Mouse (Mus musculus): ENCODE measurements around the gene Ms4a10.

The Ms4a10 gene

GRCm38 (mm10) chr19:10916506-10916905 lies 58.0 kb downstream of the Ms4a10 start:
- DNase-seq = no peak

GRCm38 (mm10) chr19:10914870-10915269 lies 59.6 kb downstream of the Ms4a10 start:
- no peak for DNase-seq

GRCm38 (mm10) chr19:10914291-10914690 lies 60.2 kb downstream of the Ms4a10 start:
- DNase-seq = no peak

Data from right cerebral cortex, postnatal 14 days (tissue).